Mouse (Mus musculus): ENCODE measurements around the gene Acads. TPM values are rescaled to one million over a fixed set of nuclear protein-coding genes. Genes with fewer than 3 reads are reported as not detected.

Gene Acads
- polyA plus RNA-seq, 1 experiment from 2014 or later, result 54.2 TPM

DNA sequence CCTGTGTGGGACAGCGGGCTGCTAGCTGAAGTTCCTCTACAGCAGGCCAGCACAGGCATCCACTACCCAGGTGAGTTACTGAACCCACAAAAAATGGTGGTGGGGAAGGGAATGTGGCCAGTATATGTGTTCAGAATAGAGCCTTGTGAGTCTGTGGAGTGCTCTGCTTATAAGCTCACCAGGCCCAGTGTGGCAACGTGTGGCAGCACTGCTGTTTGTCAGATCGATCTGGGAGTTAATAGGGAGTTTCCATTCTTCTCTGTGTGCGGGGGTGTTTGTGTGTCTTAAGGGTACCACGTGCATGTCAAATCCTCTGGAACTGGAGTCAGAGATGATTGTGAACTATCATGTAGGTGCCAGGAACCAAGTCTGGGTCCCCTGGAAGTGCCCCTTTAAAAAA, 19.6 kb downstream of the Acads start:
- Histone ChIP-seq H3K4me3 (ENCODE audit: low read depth, low read length) (no peak overlapping the region), H3K27ac (ENCODE audit: low read length) (no peak overlapping the region), H3K9me3 (replicated peaks; ENCODE audit: control insufficient read depth, low read length) (no peaks in the 10 kb centered on the region), H3K36me3 (ENCODE audit: control insufficient read depth, insufficient read depth) (peaks cover 42% of the 10 kb centered on the region), H3K4me1 (ENCODE audit: control insufficient read depth, low read depth, low read length) (no peaks in the 10 kb centered on the region), H3K4me2 (ENCODE audit: low read depth, low read length) (no peak overlapping the region), H3K27me3 (ENCODE audit: control insufficient read depth, insufficient read depth, low read depth, low read length) (no peaks in the 10 kb centered on the region), H3K9ac (ENCODE audit: low read depth, low read length) (no peak overlapping the region)
- WGBS (ENCODE audit: insufficient replicate concordance), result 73% methylated on average over 5 of the region's 5 CpGs
- peak; percentile 37; the same call in 1 of the 2 replicates for ATAC-seq (ENCODE audit: low read depth)

DNA sequence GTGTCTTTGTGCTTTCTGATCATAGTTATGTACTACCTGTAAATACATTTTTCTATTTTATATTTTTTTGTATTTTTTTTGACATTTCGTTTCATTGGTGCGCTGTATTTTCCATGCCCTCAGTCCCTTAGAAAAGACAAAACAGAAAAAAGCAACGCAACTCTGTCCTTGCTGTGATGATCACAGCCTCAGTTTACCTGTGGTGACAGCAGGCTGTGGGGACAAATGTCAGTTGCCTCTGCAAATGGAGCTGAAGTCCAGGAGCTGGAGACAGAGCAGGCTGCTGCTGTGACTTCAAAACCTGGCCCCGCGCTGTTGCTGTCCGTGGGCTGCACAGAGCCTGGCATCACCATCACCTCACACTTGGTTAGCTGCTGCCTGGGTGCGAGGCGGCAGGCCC, 21.0 kb downstream of the Acads start, which contains the start of gene Gm10401:
Gene Gm10401, minus strand, starts transcription at position 101 of the 400 bp plus-strand sequence.
- Histone ChIP-seq H3K9me3 (replicated peaks; ENCODE audit: control insufficient read depth, low read length) (no peaks in the 10 kb centered on the region), H3K36me3 (ENCODE audit: control insufficient read depth, insufficient read depth) (peaks cover 42% of the 10 kb centered on the region), H3K27ac (ENCODE audit: low read length) (no peak within 1 kb of the TSS), H3K4me3 (ENCODE audit: low read depth, low read length) (no peak within 1 kb of the TSS), H3K4me2 (ENCODE audit: low read depth, low read length) (no peak within 1 kb of the TSS), H3K4me1 (ENCODE audit: control insufficient read depth, low read depth, low read length) (no peaks in the 10 kb centered on the region), H3K9ac (ENCODE audit: low read depth, low read length) (no peak within 1 kb of the TSS), H3K27me3 (ENCODE audit: control insufficient read depth, insufficient read depth, low read depth, low read length) (no peaks in the 10 kb centered on the region)
- no peak for ATAC-seq (ENCODE audit: low read depth)
- WGBS (ENCODE audit: insufficient replicate concordance), result 97% methylated on average over 8 of the region's 8 CpGs

DNA sequence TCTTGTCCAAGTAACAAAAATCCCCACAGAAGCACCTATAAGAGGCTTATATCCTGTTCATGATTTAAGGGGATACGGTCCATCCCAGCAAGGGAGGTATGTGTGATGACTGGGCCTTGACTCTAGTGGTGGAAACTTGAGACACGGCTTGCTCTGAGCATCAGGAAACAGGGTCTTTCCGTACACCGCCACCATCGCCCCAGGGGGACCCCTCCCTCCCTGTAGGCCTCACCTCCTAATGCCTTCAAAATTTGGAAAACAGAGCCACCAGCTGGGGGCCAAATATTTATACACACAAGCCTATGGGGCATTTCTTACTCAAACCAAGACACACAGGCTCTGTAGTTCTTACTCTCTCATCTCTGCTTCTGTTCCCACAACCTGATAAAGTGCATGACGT, 27.4 kb downstream of the Acads start:
- Histone ChIP-seq H3K4me1 (ENCODE audit: control insufficient read depth, low read depth, low read length) (no peaks in the 10 kb centered on the region), H3K9ac (ENCODE audit: low read depth, low read length) (no peak overlapping the region), H3K4me3 (ENCODE audit: low read depth, low read length) (no peak overlapping the region), H3K27me3 (ENCODE audit: control insufficient read depth, insufficient read depth, low read depth, low read length) (no peaks in the 10 kb centered on the region), H3K9me3 (replicated peaks; ENCODE audit: control insufficient read depth, low read length) (no peaks in the 10 kb centered on the region), H3K4me2 (ENCODE audit: low read depth, low read length) (no peak overlapping the region), H3K36me3 (ENCODE audit: control insufficient read depth, insufficient read depth) (peaks cover 54% of the 10 kb centered on the region), H3K27ac (ENCODE audit: low read length) (no peak overlapping the region)
- ATAC-seq (ENCODE audit: low read depth), result no peak
- 90% methylated on average over 6 of the region's 6 CpGs for WGBS (ENCODE audit: insufficient replicate concordance)

DNA sequence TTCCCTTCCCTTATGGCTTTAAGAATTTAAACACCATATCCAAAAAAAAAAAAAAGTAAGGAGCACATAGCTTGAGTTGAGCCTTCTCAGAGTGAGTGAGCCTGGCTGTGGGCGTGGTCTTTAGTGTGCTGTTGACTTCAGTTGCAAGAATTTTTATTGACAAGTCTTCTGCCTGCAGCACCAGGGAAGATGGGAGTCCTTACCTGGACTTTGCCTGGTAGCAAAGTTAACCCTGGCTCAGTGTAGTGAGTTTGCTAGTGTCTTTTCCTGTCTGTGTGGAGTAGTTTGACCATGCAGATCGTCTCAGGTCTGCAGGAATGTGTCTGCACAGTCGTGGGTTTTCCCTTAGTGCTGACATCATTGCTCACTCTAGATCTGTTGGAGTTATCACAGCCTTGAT, 28.1 kb downstream of the Acads start:
- H3K4me1 ChIP-seq (ENCODE audit: control insufficient read depth, low read depth, low read length), result no peaks in the 10 kb centered on the region
- WGBS (ENCODE audit: insufficient replicate concordance), result 61% methylated on average over 3 of the region's 3 CpGs
- H3K27ac ChIP-seq (ENCODE audit: low read length), result no peak overlapping the region
- no peak overlapping the region for H3K9ac ChIP-seq (ENCODE audit: low read depth, low read length)
- H3K27me3 ChIP-seq (ENCODE audit: control insufficient read depth, insufficient read depth, low read depth, low read length), result no peaks in the 10 kb centered on the region
- no peak for ATAC-seq (ENCODE audit: low read depth)
- no peaks in the 10 kb centered on the region for H3K9me3 ChIP-seq (replicated peaks; ENCODE audit: control insufficient read depth, low read length)
- H3K4me2 ChIP-seq (ENCODE audit: low read depth, low read length), result no peak overlapping the region
- peaks cover 51% of the 10 kb centered on the region for H3K36me3 ChIP-seq (ENCODE audit: control insufficient read depth, insufficient read depth)
- H3K4me3 ChIP-seq (ENCODE audit: low read depth, low read length), result no peak overlapping the region

DNA sequence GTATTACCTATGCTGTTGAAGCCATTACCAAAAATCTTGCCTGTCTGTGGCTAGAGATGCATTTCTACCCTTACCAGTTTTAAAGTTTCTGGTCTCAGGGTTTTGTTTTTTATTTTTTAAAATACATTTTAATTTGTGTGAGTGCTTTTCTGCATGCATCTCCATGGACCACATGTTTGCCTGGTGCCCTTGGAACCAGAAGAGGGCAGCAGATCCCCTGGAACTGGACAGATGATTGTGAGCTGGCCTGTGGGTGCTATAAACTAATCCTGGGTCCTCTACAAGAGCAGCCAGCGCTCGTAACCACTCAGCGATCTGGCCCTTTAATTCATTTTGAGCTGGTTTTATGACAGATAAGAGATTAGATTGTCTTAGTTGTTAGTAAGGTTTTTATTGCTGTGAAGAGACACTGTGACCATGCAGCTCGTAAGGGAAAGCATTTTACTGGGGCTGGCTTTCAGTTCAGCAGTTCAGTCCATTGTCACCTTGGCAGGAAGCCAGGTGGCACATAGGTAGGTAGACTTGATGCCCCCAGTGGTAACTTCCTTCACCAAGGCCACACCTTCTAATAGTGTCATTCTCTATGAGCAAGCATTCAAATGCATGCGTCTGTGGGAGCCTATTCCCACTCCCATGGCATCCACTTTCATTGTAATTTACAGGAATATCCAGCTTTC, 29.4 kb downstream of the Acads start:
- peaks cover 4% of the 10 kb centered on the region for H3K4me1 ChIP-seq (ENCODE audit: control insufficient read depth, low read depth, low read length)
- H3K27me3 ChIP-seq (ENCODE audit: control insufficient read depth, insufficient read depth, low read depth, low read length), result no peaks in the 10 kb centered on the region
- H3K27ac ChIP-seq (ENCODE audit: low read length), result no peak overlapping the region
- peaks cover 47% of the 10 kb centered on the region for H3K36me3 ChIP-seq (ENCODE audit: control insufficient read depth, insufficient read depth)
- H3K9ac ChIP-seq (ENCODE audit: low read depth, low read length), result no peak overlapping the region
- ATAC-seq (ENCODE audit: low read depth), result no peak
- WGBS (ENCODE audit: insufficient replicate concordance), result 93% methylated on average over 5 of the region's 5 CpGs
- H3K4me2 ChIP-seq (ENCODE audit: low read depth, low read length), result no peak overlapping the region
- H3K4me3 ChIP-seq (ENCODE audit: low read depth, low read length), result no peak overlapping the region
- no peaks in the 10 kb centered on the region for H3K9me3 ChIP-seq (replicated peaks; ENCODE audit: control insufficient read depth, low read length)

DNA sequence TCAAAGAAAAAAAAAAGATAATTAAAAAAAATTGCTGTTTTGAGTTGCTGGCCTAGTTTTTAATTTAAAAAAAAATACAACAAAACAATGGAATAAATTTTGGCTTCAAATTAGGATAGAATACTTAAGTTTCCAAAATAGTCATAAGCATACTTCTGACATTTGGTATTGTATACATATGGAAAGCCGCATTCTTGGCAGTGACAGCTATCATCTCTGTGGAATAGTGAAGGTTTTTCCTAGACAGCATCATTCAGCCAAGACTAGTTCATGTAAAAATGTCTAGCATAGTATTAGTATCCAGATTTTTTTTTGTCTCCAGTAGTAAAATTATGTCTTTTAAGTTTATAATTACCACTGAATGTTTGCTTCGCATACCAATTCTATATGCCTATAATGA, 33.5 kb downstream of the Acads start:
- Histone ChIP-seq H3K4me2 (ENCODE audit: low read depth, low read length) (no peak overlapping the region), H3K4me1 (ENCODE audit: control insufficient read depth, low read depth, low read length) (peaks cover 6% of the 10 kb centered on the region), H3K9me3 (replicated peaks; ENCODE audit: control insufficient read depth, low read length) (no peaks in the 10 kb centered on the region), H3K27me3 (ENCODE audit: control insufficient read depth, insufficient read depth, low read depth, low read length) (no peaks in the 10 kb centered on the region), H3K36me3 (ENCODE audit: control insufficient read depth, insufficient read depth) (peaks cover 59% of the 10 kb centered on the region), H3K4me3 (ENCODE audit: low read depth, low read length) (no peak overlapping the region), H3K27ac (ENCODE audit: low read length) (no peak overlapping the region), H3K9ac (ENCODE audit: low read depth, low read length) (no peak overlapping the region)
- 92% methylated on average over 2 of the region's 2 CpGs for WGBS (ENCODE audit: insufficient replicate concordance)
- ATAC-seq (ENCODE audit: low read depth), result no peak

DNA sequence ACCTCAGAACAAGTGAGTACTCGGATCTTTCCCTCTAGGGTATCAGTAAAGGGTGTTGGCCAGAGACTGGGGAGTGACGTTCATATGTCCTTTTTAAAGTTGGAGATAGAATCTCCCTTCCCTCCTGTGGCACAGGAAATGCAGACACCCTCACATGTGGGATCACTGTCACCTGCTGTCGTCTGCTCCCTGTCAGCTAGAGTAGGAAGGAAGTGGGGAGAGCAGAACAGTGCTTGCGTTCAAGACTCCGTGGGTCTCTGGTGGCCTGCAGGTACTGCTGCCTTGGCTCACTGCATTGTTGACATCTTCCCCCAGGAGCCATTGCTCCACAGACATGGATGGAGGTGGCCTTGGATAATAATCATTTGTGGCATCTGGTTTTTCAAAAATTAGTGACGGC, 35.7 kb downstream of the Acads start:
- Histone ChIP-seq H3K9ac (ENCODE audit: low read depth, low read length) (no peak overlapping the region), H3K9me3 (replicated peaks; ENCODE audit: control insufficient read depth, low read length) (no peaks in the 10 kb centered on the region), H3K4me1 (ENCODE audit: control insufficient read depth, low read depth, low read length) (peaks cover 10% of the 10 kb centered on the region), H3K36me3 (ENCODE audit: control insufficient read depth, insufficient read depth) (peaks cover 41% of the 10 kb centered on the region), H3K4me2 (ENCODE audit: low read depth, low read length) (no peak overlapping the region), H3K4me3 (ENCODE audit: low read depth, low read length) (no peak overlapping the region), H3K27ac (ENCODE audit: low read length) (no peak overlapping the region), H3K27me3 (ENCODE audit: control insufficient read depth, insufficient read depth, low read depth, low read length) (no peaks in the 10 kb centered on the region)
- WGBS (ENCODE audit: insufficient replicate concordance), result 60% methylated on average over 6 of the region's 6 CpGs
- no peak for ATAC-seq (ENCODE audit: low read depth)

DNA sequence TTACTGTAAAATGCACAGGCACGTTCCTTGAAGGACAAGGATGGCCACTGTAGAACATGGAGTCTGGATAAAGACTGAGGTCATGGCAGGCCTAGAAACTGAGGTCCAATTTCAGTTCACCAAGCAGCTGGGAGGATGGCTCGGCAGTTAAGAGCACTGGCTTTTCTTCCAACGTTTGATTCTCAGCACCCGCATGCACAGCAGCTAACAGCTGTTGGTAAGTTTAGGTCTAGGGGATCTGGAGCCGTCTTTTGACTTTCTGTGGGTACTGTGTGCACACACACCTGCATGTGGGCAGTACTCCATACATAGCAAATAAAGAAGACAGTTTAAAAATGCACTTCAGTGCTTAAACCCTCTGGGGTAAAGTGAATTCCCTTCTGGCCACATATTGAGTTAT, 37.5 kb downstream of the Acads start:
- Histone ChIP-seq H3K27me3 (ENCODE audit: control insufficient read depth, insufficient read depth, low read depth, low read length) (no peaks in the 10 kb centered on the region), H3K9me3 (replicated peaks; ENCODE audit: control insufficient read depth, low read length) (no peaks in the 10 kb centered on the region), H3K4me1 (ENCODE audit: control insufficient read depth, low read depth, low read length) (peaks cover 21% of the 10 kb centered on the region), H3K27ac (ENCODE audit: low read length) (no peak overlapping the region), H3K36me3 (ENCODE audit: control insufficient read depth, insufficient read depth) (peaks cover 34% of the 10 kb centered on the region), H3K4me2 (ENCODE audit: low read depth, low read length) (no peak overlapping the region), H3K4me3 (ENCODE audit: low read depth, low read length) (no peak overlapping the region), H3K9ac (ENCODE audit: low read depth, low read length) (no peak overlapping the region)
- no peak for ATAC-seq (ENCODE audit: low read depth)
- WGBS (ENCODE audit: insufficient replicate concordance), result 79% methylated on average over 5 of the region's 5 CpGs

DNA sequence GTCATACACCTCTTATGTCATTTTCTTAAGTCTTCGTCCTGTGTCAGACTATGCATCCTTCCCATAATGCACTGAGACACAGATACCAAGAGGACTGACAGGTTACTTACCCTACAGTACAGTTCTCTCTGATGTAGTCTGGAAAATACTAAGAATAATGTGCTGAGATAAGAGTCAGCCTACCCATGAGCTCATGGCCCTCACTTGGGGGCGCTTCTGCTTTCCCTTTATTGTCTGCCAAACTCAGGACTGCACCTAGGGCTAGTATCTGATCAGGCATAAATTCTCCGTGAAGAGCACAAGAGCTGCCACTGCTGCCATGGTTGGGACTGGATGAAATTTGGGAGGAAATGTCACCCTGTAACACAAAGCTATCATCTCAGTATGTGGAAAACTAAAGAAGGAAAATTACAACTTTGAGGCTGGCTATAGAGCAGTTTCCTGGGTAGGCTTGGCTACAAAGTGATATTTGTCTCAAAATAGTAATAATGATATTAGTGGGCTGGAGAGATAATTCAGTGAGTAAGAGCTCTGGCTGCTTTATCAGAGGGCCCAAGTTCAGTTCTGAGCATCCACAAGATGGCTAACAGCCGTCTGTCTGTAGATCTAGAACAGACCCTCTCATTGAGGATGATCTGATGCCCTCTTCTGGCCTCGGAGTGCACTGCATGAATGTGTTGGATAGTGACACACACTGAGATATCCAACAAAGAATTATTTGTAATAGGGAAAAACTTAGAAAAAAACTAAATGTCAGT, 42.8 kb downstream of the Acads start:
- Histone ChIP-seq H3K27ac (ENCODE audit: low read length) (peak overlapping the region; percentile 85), H3K9me3 (replicated peaks; ENCODE audit: control insufficient read depth, low read length) (no peaks in the 10 kb centered on the region), H3K27me3 (ENCODE audit: control insufficient read depth, insufficient read depth, low read depth, low read length) (no peaks in the 10 kb centered on the region), H3K4me3 (ENCODE audit: low read depth, low read length) (no peak overlapping the region), H3K4me1 (ENCODE audit: control insufficient read depth, low read depth, low read length) (peaks cover 65% of the 10 kb centered on the region), H3K9ac (ENCODE audit: low read depth, low read length) (no peak overlapping the region), H3K36me3 (ENCODE audit: control insufficient read depth, insufficient read depth) (peaks cover 25% of the 10 kb centered on the region), H3K4me2 (ENCODE audit: low read depth, low read length) (no peak overlapping the region)
- peak; percentile 43 for ATAC-seq (ENCODE audit: low read depth)
- WGBS (ENCODE audit: insufficient replicate concordance), result 31% methylated on average over 5 of the region's 5 CpGs
